Mouse (Mus musculus) intestine, embryonic 15.5 days (tissue): ENCODE results near the gene Hspb1. TPM values are rescaled to one million over a fixed set of nuclear protein-coding genes. Genes with fewer than 3 reads are reported as not detected.

Experiments used
- ATAC-seq: fragments of 200-750 bp; cut with Nextera tagmentation; 2 replicates; pipeline ENCODE4 v1.8.0; 2017; ENCODE audit warnings: moderate TSS enrichment, moderate library complexity
- H3K27ac ChIP-seq: fragments of 300-500 bp; sonication (generic); 2 replicates; pipeline ENCODE4 v1.5.1; 2015; ENCODE audit warnings: mild to moderate bottlenecking, inconsistent platforms
- H3K27me3 ChIP-seq: fragments of 300-500 bp; sonication (generic); replicated peaks from 2 replicates; pipeline ENCODE4 v1.6.1; 2015; ENCODE audit warnings: inconsistent platforms
- H3K36me3 ChIP-seq: fragments of 300-500 bp; sonication (generic); 2 replicates; pipeline ENCODE4 v1.6.1; 2015; ENCODE audit warnings: inconsistent platforms
- H3K4me1 ChIP-seq: fragments of 300-500 bp; sonication (generic); replicated peaks from 2 replicates; pipeline ENCODE4 v1.6.1; 2015; ENCODE audit warnings: inconsistent platforms
- H3K4me2 ChIP-seq: fragments of 300-500 bp; sonication (generic); replicated peaks from 2 replicates; pipeline ENCODE4 v1.6.1; 2015; ENCODE audit warnings: mild to moderate bottlenecking, inconsistent platforms
- H3K4me3 ChIP-seq: fragments of 300-500 bp; sonication (generic); replicated peaks from 2 replicates; pipeline ENCODE4 v1.5.1; 2015; ENCODE audit warnings: inconsistent platforms
- H3K9ac ChIP-seq: fragments of 300-500 bp; sonication (generic); 2 replicates; pipeline ENCODE4 v1.6.1; 2015; ENCODE audit warnings: inconsistent platforms
- H3K9me3 ChIP-seq: fragments of 300-500 bp; sonication (generic); 2 replicates; pipeline ENCODE4 v1.6.1; 2016; ENCODE audit warnings: inconsistent platforms
- WGBS: fragments of 180-500 bp; shearing (Covaris S2); methylation state at CpG from one replicate; pipeline ENCODE4 v1.1.7; 2015; 5-methylcytosine and 5-hydroxymethylcytosine counted together
- polyA plus RNA-seq: library from polyadenylated mRNA; unstranded; fragments of >200 nt; fragmentation: Nextera tagmentation; extraction: Ambion mirVana; gene quantifications from 2 replicates; pipeline ENCODE4 v1.2.1, GENCODE M21; 2015

The Hspb1 gene
- 113 and 116 TPM in 2 replicates for polyA plus RNA-seq

DNA sequence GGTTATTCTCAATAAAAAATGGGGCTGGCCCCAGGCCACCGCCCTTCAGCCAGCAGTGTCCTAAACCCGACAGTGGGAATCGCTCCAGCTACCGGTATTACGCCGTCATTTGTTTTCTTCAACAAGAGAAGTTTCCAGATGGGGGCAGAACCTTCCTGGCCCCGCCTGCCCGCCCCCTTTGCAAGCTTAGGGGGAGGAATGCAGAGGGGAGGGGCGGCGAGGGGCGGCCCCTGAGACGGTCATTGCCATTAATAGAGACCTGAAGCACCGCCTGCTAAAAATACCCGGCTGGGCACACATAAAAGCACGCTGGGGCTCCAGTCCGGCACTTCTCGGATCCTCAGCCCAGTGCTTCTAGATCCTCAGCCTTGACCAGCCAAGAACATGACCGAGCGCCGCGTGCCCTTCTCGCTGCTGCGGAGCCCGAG lies at the start of gene Hspb1:
Gene Hspb1, plus strand, starts transcription at position 245 of the 428 bp plus-strand sequence.
- Histone ChIP-seq H3K4me1 (peaks cover 8% of the 10 kb centered on the region), H3K36me3 (no peaks in the 10 kb centered on the region), H3K9me3 (no peaks in the 10 kb centered on the region), H3K9ac (peak within 1 kb of the TSS; percentile 37), H3K27ac (0 out of 2 replicates have a peak within 1 kb of the TSS, but pooled peaks have one; percentile 15), H3K27me3 (peaks cover 6% of the 10 kb centered on the region), H3K4me2 (peak within 1 kb of the TSS; percentile 69), H3K4me3 (peak within 1 kb of the TSS; percentile 36)
- under 1% methylated on average over 24 of the region's 24 CpGs for WGBS
- ATAC-seq, result peak; percentile 76

DNA sequence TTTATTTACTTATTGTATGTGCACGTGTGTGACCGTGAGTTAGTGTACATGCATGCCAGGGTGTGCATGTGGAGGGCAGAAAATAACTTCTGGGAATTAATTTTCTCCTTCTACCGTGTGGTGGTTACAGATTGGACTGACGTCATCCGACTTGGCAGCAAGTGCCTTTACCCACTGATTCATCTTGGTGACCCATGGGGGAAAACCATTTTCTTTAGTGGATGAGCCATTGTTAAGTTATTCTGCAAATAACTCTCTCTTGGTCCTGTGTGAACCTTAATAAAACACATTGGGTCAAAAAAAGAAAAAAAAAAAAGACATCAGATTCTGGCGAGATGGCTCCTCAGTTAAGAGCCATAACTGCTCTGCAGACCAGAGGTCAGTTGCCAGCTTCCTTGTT lies 46.1 kb upstream of the Hspb1 start:
- ATAC-seq, result no peak
- no peaks in the 10 kb centered on the region for H3K9me3 ChIP-seq
- no peak overlapping the region for H3K9ac ChIP-seq
- H3K4me2 ChIP-seq, result no peak overlapping the region
- H3K4me1 ChIP-seq, result no peaks in the 10 kb centered on the region
- H3K27ac ChIP-seq, result no peak overlapping the region
- no peaks in the 10 kb centered on the region for H3K36me3 ChIP-seq
- H3K4me3 ChIP-seq, result no peak overlapping the region
- H3K27me3 ChIP-seq, result no peaks in the 10 kb centered on the region; the same call in 1 of the 2 replicates
- 73% methylated on average over 6 of the region's 6 CpGs for WGBS

DNA sequence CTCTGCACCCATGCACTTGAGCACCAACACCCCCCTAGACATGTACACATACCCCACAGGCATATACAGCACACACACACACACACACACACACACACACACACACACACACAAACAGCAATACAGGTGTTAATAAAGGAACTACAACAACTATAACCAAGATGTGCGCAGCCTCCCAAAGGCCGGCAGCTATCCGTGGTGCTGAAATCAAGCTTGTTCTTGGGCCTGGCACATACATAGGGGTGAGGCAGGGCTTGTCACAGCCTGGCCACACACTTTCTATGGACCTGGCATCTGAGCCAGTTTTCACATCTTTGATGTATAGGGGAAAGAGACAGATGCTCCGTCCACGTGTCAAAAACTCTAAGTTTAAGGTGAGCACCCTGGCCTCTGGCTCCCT lies 44.3 kb upstream of the Hspb1 start:
- Histone ChIP-seq H3K27me3 (no peaks in the 10 kb centered on the region; the same call in 1 of the 2 replicates), H3K36me3 (no peaks in the 10 kb centered on the region), H3K27ac (no peak overlapping the region), H3K9me3 (peaks cover 2% of the 10 kb centered on the region; the same call in 1 of the 2 replicates), H3K9ac (no peak overlapping the region), H3K4me3 (no peak overlapping the region), H3K4me2 (no peak overlapping the region), H3K4me1 (no peaks in the 10 kb centered on the region)
- 22% methylated on average over 5 of the region's 5 CpGs for WGBS
- no peak for ATAC-seq

DNA sequence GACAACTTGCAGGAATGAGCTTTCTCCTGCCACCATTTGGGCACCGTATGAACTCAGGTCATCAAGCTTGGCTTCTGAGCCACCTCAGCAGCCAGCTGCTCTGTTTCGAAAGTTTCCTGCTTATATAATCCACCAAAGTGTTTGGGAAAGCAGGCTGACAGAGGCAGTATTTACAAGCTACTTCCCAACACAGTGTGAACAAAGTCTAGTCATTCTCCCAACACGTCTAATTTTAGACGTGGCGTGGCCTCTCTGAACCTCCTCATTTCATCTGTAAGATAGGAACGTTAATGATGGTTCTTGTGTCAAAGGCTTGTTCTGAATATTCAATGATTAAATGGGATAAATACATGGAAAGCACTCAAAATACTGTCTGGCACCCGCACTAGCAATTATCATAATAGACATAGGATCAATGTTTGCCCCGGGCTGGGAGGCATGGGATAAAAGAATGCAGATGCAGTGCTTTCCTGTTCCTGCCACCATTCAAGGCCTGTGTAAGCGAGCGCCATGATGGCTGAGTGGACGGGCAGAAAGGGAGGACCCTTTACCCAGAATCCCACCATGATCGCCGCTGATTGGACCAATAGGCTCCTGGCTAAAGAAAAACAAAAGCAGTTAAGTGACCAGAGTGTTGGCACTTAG lies 41.9 kb upstream of the Hspb1 start:
- no peak for ATAC-seq
- WGBS, result 76% methylated on average over 13 of the region's 13 CpGs
- no peaks in the 10 kb centered on the region for H3K4me1 ChIP-seq

DNA sequence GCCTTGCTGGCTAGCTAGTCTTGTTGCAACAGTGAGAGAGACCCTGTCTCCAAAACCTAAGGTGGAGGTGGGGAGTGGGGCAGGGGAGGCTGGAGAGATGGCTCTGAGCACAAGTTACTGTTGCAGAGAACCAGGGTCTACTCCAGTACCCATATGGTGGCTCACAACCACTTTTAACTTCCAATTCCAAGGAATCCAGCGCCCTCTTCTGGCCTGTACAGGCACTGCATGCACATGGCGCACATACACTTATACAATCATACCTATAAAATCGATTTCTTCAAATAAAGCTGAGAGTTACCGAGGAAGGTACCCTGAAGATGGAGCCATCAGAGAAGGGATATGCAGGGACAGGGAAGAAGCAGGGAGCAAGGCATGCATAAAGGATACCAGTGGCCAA lies 40.3 kb upstream of the Hspb1 start:
- Histone ChIP-seq H3K4me1 (0 out of 2 replicates have a peak, but pooled peaks cover 9% of the 10 kb centered on the region), H3K9me3 (peaks cover 2% of the 10 kb centered on the region; the same call in 1 of the 2 replicates), H3K36me3 (no peaks in the 10 kb centered on the region), H3K4me2 (no peak overlapping the region), H3K9ac (no peak overlapping the region), H3K4me3 (no peak overlapping the region), H3K27ac (no peak overlapping the region), H3K27me3 (peaks cover 24% of the 10 kb centered on the region)
- 73% methylated on average over 4 of the region's 4 CpGs for WGBS
- ATAC-seq, result no peak

More for the DNA sequence above, 41.9 kb upstream of the Hspb1 start:
- H3K4me2 ChIP-seq, result no peak overlapping the region
- no peak overlapping the region for H3K9ac ChIP-seq
- peaks cover 8% of the 10 kb centered on the region for H3K27me3 ChIP-seq
- peaks cover 2% of the 10 kb centered on the region; the same call in 1 of the 2 replicates for H3K9me3 ChIP-seq
- H3K27ac ChIP-seq, result no peak overlapping the region
- no peak overlapping the region for H3K4me3 ChIP-seq
- H3K36me3 ChIP-seq, result no peaks in the 10 kb centered on the region

DNA sequence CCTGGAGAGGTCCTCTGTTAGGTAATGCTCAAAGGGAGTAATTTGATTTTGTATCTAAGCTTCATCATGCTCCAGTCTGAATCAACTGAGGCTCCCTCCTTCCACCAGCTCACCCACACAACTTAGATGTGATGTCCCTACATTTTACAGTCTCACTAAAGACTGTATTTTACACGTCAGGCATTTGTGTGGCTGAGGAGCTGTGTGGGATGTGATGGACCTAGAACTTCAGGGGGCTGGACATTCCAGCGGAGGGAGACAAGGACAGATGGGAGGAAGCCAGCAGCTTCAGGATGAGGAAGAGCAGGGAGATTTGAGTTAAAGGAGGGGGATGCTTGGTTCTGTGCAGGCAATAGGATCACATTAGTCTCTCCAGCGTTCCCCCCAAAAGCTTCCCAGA lies 39.8 kb upstream of the Hspb1 start:
- Histone ChIP-seq H3K9ac (no peak overlapping the region), H3K4me2 (no peak overlapping the region), H3K4me1 (0 out of 2 replicates have a peak, but pooled peaks cover 9% of the 10 kb centered on the region), H3K4me3 (no peak overlapping the region), H3K27ac (no peak overlapping the region), H3K36me3 (no peaks in the 10 kb centered on the region), H3K27me3 (peaks cover 28% of the 10 kb centered on the region), H3K9me3 (peaks cover 2% of the 10 kb centered on the region; the same call in 1 of the 2 replicates)
- no peak for ATAC-seq
- 83% methylated on average over 3 of the region's 3 CpGs for WGBS

DNA sequence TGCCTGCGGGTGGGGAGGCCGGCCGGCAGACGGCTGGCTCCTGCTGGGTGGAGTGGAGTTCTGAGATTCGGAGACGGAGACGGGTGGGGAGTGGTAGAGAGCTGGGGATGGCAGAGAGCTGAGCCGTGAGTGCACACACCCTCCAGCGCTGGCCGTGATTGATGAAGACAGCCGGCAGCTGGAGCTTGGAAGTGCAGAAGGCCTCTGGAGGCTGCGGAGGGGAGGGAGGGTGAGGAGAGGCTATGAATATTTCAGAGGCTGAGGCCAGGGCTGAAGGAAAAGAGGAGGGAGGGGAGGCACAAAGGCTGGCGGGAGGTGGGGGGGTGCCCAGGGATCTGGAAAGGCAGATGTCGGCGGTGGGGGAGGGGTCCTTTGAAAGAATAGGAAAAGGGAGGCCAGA lies 36.7 kb upstream of the Hspb1 start:
- Histone ChIP-seq H3K4me2 (no peak overlapping the region), H3K36me3 (no peaks in the 10 kb centered on the region), H3K27ac (no peak overlapping the region), H3K4me3 (no peak overlapping the region), H3K9ac (no peak overlapping the region), H3K4me1 (0 out of 2 replicates have a peak, but pooled peaks cover 9% of the 10 kb centered on the region), H3K27me3 (peaks cover 50% of the 10 kb centered on the region), H3K9me3 (peaks cover 2% of the 10 kb centered on the region; the same call in 1 of the 2 replicates)
- WGBS, result under 1% methylated on average over 15 of the region's 15 CpGs
- ATAC-seq, result peak; percentile 75

DNA sequence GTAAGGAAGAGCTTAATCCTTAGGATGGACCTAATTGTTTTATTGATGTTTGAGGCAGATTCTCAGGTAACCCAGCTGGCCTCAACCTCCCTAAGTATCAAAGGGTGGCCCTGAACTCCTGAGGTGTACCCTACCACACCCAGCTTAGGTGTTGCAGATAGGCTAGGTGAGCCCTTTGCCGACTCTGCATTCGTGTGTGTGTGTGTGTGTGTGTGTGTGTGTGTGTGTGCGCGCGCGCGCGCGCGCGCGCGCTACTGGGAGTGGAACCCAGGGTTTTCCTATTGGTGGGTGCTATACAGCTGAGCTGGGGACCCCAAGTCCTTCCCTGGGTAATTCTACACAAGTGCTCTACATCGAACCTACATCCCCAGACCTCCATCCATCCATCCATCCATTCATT lies 36.2 kb upstream of the Hspb1 start:
- no peak overlapping the region for H3K27ac ChIP-seq
- no peak overlapping the region for H3K9ac ChIP-seq
- H3K4me3 ChIP-seq, result no peak overlapping the region
- H3K36me3 ChIP-seq, result no peaks in the 10 kb centered on the region
- 7% methylated on average over 14 of the region's 14 CpGs for WGBS
- peaks cover 2% of the 10 kb centered on the region; the same call in 1 of the 2 replicates for H3K9me3 ChIP-seq
- H3K27me3 ChIP-seq, result peaks cover 55% of the 10 kb centered on the region
- H3K4me1 ChIP-seq, result 0 out of 2 replicates have a peak, but pooled peaks cover 9% of the 10 kb centered on the region
- no peak overlapping the region for H3K4me2 ChIP-seq
- ATAC-seq, result peak; percentile 14; the same call in 1 of the 2 replicates

DNA sequence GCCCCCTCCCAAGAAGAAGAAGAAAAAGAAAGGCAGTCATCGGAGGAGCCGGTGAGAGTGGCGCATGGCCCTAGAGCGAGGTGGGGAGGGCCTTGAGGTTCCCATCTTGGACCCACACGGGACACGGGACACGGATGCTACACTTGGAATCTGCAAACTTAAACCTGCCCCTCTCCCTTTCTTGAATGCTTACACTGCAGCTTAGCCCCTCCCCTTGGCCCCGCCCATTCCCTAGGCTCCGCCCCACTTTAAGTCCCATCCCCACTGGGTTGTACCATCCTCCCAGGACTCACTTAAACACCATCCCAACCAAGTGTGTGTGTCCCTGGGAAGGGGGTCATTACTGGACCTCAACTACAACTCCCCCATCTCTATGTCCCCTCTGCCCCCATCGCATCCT lies 35.3 kb upstream of the Hspb1 start:
- peaks cover 64% of the 10 kb centered on the region for H3K27me3 ChIP-seq
- WGBS, result 6% methylated on average over 10 of the region's 10 CpGs
- ATAC-seq, result no peak
- 0 out of 2 replicates have a peak, but pooled peaks cover 9% of the 10 kb centered on the region for H3K4me1 ChIP-seq
- H3K4me3 ChIP-seq, result no peak overlapping the region
- no peaks in the 10 kb centered on the region for H3K36me3 ChIP-seq
- H3K4me2 ChIP-seq, result no peak overlapping the region
- H3K9ac ChIP-seq, result no peak overlapping the region
- no peak overlapping the region for H3K27ac ChIP-seq
- H3K9me3 ChIP-seq, result peaks cover 1% of the 10 kb centered on the region; the same call in 1 of the 2 replicates

DNA sequence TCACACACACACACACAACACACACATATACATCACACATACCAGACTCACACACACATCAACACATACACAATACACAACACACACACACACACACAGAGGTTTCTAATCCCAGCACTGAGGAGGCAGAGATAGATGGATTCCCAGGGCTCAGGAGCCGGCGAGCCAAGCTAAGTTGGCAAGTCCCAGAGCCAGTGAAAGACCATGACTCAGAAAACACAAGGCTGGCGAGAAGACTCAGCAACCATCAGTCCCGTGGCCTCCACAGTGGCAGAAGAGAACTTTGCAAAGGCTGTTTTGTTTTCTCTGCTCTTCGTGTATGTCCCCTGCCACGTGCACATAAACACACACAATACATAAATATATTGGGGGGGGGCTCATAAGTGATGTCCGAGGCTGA lies 34.0 kb upstream of the Hspb1 start:
- no peak for ATAC-seq

DNA sequence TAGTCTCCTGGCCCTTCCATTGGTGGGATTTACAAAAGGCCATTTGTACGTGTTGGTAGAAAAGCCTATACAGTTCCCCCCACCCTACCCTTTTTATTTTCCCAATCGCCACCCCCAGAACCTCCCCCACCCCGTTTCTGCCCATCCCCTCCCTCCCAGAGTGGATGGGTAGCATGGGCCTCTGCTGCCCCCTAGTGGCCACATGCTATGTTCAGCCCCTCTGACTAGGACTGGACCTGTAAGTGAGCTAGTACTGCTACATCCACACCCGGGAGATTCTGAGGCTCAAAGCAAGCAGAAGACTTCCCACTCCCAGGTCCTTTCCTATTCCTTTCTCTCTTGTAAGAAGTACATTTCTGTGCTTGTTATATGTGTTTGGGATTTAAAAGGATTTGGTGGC lies 32.6 kb upstream of the Hspb1 start:
- H3K4me3 ChIP-seq, result no peak overlapping the region
- no peaks in the 10 kb centered on the region for H3K9me3 ChIP-seq
- WGBS, result 2% methylated on average over 4 of the region's 4 CpGs
- no peak overlapping the region for H3K9ac ChIP-seq
- H3K27me3 ChIP-seq, result peaks cover 76% of the 10 kb centered on the region
- H3K27ac ChIP-seq, result no peak overlapping the region
- no peaks in the 10 kb centered on the region for H3K36me3 ChIP-seq
- no peak overlapping the region for H3K4me2 ChIP-seq
- ATAC-seq, result peak; percentile 65; the same call in 1 of the 2 replicates
- 0 out of 2 replicates have a peak, but pooled peaks cover 9% of the 10 kb centered on the region for H3K4me1 ChIP-seq

More for the DNA sequence above, 34.0 kb upstream of the Hspb1 start:
- Histone ChIP-seq H3K27me3 (peaks cover 77% of the 10 kb centered on the region), H3K4me3 (no peak overlapping the region), H3K4me2 (no peak overlapping the region), H3K9me3 (no peaks in the 10 kb centered on the region), H3K9ac (no peak overlapping the region), H3K27ac (no peak overlapping the region), H3K36me3 (no peaks in the 10 kb centered on the region), H3K4me1 (0 out of 2 replicates have a peak, but pooled peaks cover 9% of the 10 kb centered on the region)
- 56% methylated on average over 7 of the region's 7 CpGs for WGBS

DNA sequence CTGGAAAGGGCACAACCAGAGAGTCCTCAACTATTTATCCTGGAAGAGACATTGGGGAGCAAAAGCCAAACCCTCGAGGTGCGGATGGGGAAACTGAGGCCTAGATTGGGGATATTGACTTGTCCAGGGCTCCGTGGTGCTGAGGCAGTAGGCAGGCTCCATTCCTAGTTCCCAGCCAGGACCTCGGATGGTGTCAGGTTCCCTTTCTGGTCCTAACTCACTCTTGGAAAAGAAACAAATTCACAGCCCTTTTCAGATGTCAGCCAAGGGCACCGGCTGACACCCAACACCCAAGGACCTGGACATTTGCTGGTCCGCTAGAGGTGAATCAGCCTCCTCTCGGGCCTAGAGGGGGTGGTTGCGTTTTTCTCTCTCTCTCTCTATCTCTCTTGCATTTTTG lies 21.1 kb upstream of the Hspb1 start:
- Histone ChIP-seq H3K27ac (no peak overlapping the region), H3K27me3 (peaks cover 60% of the 10 kb centered on the region), H3K36me3 (no peaks in the 10 kb centered on the region), H3K4me2 (no peak overlapping the region), H3K4me3 (no peak overlapping the region), H3K4me1 (peaks cover 14% of the 10 kb centered on the region), H3K9me3 (no peaks in the 10 kb centered on the region), H3K9ac (no peak overlapping the region)
- no peak for ATAC-seq
- WGBS, result 37% methylated on average over 8 of the region's 8 CpGs
